Mouse (Mus musculus) left cerebral cortex, adult 9 months (tissue): ENCODE data around the gene Nit1.

Experiments used
- DNase-seq, 2 experiments: peaks; one replicate each; pipeline ENCODE4 v3.0.0; 2022; ENCODE audit warnings: low spot score in 2 of 2

Gene Nit1

DNA sequence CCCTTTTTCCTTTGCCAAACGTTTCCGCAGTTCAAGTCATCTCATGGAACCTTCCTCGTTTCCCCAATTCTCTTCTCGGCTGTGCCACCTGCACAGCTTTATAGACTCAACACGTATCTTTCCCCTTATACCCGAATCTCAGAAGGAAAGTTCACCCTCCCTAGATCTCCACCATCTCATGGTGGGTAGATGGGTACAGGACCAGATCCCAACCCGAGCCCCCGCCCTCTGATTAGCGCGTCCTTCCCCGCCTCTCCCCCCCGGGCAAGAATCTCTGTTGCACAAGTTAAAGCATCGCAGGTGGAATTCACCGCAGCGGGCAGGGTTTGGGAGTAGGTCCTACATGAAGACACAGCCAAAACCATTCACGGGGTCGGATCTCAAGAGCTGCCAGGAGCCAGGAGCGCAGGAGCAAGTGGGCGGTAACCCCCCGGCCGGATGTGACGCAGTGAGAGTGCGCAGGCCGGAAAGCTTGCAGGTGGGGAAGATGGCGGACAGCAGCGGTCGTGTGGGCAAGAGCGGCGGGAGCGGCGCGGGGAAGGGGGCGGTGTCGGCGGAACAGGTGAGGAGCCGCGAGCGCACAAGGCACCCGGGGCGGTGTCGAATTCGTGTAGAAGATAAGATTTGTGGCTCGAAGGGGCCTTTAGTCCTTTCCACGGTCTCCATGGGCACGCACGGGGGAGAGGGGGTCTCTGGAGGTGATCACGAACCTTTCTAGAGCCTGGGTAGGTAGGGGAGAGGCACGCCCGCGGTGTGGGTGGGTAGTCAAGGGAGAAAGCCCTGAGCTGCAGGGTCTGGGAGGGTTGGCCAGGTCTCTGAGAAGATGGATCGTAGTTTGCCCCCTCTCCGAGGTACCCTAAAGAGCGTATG, at the start of gene Nit1, which contains the start of gene Pfdn2:
Nit1 (minus strand) TSS at position 422 of the 870 bp plus-strand sequence.
Pfdn2 (plus strand) TSS at position 446 of the 870 bp plus-strand sequence.
- DNase-seq, result peak in 1 of 2 experiments; percentile 89

DNA sequence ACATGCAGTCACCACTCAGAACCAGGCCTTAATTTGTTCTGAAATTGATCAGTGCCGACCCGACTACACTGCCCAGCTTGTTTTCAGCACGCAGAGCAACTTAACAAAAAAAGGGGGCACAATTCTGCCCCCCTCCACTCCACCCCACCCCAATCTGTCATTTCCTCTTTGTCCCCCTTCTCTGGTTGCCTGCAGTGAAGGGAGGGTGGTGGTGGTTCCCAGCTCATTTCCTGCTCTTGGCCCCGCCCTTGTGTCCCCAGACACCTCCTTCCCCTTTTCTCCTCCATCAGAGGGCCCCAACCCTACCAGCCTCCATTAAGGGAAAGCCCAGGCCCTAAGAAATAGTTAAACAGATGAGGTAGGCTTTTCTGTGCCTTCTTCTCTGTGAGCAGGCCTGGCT, 44.7 kb upstream of the Nit1 start:
- DNase-seq, result no peak

DNA sequence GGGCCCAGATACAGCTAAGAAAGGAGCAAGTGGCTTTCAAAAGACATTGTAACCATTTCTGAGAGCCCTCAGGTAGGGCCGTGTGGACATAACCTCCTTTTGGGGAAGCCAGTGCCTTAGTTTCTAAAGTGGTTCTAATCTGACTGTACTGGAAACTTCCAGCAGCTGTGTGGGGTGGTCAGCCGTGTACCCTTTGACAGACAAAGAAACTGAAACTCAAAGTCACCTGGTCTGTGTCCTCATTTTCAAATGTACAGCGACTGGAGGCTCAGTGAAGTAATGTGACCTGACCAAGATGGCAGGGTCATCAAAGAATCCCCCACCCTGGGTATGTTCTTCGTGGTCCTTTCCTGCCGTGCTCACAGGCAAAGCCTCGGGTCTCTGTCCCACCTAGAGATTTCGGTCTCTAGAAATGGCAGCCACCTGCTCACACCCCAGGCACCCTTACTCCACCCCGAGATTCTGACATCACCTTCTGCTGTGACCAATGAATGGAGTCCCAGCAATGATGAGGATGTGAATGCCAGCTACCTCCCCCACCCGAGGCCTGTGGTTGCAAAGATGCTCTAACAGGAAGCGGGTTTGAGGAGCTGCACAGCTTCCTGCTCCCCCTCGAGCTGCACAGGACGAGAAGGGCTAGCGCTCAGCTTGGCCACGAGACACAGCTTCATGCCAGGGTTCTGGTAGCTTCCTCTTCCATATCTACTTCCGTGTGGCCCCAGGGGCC, 43.1 kb upstream of the Nit1 start, which contains the start of gene Arhgap30:
Arhgap30 (plus strand) TSS at position 579 of the 727 bp plus-strand sequence.
- DNase-seq, result peak; percentile 27 to 36

DNA sequence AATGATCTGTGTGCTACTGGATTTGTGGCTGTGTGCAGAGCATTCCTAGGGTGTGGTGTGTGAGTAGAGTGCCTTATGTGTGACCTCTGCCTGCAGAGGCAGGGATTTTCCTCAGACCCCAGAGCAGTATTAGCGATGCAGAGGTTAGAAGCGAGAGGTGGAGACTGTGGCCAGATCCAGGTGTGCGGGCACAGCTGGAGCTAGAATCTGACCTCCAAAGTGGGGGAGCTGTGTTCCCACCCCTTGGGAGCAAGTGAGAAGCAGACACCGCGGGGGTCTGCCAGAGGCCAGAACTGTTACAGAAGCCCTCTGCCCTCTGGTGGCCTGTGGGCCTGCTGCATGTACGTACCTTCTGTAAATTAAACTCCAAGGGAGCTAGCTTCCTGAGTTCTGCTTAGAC, 41.7 kb upstream of the Nit1 start:
- no peak for DNase-seq

DNA sequence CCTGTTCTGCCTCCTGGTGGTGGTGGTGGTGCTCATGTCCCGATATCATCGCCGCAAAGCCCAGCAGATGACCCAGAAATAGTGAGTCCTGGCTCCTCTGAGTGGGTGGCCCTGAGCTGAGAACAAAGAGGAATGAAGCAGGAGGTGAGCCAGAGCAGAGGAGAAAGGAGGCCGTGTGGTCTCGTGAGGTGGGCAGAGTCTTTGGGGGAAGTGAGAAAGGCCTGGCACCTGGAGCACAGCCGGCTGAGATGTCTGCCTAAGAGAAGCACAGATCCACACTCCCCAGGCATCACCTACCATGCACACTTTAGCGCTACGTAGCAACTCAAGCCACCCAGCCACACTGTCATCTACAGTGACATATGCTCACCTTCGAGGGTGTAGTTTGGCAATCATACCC, 39.7 kb upstream of the Nit1 start:
- no peak for DNase-seq

DNA sequence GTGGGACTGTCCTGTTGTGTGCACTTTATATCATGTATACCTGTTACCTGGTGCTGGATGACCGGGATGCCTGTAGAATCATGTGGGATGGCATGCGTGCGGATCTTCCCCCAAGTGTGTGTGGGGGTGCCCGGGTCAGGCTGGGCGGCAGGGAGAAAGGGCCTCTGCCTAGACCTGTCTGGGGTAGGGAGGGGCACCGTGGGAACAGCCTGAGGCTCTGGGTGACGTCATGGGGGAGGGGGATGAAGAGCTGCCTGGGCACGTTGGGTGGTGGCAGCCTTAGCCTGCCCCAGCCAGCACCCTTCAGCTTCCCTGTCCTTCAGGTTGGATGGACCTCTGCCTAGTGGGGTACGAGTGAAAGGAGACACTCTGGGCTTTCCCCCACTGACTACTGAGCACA, 38.9 kb upstream of the Nit1 start:
- no peak for DNase-seq

DNA sequence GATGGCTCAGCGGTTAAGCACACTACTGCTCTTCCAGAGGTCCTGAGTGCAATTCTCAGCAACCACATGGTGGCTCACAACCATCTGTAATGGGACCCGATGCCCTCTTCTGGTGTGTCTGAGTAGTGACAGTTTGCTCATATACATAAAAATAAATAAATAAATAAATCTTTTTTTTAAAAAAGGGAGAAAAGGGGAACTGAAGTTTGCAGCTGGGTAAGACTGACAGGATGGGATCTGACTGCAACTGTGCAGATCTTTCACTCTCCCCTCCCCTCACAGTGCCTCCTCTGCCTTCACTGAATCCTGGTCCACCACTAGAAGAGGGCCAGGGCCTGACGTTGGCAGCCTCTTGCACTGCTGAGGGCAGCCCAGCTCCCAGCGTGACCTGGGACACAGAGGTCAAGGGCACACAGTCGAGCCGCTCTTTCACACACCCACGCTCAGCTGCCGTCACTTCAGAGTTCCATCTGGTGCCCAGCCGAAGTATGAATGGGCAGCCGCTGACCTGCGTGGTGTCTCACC, 36.7 kb upstream of the Nit1 start:
- no peak for DNase-seq

DNA sequence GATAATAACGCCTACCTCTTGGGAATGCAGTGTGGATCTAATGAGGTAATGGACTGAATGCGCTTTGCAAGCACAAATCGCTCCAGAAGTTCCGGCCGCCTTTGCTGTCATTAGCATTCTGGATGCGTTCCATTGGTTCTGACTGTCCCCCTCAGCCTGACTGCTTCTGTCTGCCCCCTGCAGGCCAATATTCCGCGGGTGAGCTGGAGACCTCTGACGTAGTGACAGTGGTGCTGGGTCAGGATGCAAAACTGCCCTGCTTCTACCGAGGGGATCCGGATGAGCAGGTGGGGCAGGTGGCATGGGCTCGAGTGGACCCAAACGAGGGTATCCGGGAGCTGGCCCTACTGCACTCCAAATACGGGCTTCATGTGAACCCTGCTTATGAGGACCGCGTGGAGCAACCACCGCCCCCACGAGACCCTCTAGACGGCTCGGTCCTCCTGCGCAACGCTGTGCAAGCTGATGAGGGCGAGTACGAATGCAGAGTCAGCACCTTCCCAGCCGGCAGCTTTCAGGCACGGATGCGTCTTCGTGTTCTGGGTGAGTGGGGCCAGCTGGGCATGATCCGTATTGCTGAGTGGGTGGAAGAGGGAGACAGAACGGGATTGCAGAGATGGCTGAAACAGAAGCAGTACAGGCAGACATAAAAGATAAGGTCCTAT, 34.6 kb upstream of the Nit1 start:
- DNase-seq, result peak in 1 of 2 experiments; percentile 80

DNA sequence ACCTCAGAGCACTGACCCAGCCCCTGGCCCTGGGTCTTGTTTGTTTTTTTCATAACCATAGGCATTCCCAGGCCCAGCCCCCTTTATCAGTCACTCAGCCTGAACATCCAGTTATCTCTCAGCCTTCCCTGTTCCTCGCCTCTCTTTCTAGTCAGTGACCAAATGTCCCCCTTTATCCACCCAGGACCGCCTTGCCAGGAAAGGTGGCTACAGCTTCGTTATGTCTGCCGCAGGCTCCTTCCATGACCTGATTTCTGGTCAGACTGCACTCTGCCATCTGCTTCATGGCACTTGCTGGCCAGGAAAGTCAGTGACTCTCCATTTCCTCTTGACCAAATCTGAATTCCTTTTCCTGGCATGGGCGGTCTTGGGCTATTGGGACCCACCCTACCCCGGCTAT, 32.9 kb upstream of the Nit1 start:
- no peak for DNase-seq

DNA sequence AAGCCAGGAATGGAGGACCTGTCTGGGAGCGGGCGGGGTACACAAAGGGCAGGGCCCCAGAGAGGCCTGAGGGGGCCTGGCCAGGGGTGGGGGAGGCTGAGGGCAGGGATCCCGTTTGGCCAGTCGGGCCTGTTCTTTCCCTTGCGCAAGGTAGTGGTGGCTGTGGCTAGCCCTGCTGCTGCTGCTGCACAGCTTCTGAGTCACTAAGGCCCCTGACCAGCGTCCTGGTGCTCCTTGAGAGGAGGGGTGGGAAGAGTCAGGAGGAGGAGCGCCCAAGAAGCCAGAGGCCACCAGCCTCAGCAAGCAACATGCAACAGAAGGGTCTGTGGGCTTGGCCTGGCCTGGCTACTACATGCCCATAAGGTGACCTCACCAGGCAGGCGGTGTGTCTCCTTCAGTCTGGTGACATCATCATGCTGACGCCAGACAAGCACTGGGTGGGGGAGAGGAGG, 30.2 kb upstream of the Nit1 start:
- no peak for DNase-seq

DNA sequence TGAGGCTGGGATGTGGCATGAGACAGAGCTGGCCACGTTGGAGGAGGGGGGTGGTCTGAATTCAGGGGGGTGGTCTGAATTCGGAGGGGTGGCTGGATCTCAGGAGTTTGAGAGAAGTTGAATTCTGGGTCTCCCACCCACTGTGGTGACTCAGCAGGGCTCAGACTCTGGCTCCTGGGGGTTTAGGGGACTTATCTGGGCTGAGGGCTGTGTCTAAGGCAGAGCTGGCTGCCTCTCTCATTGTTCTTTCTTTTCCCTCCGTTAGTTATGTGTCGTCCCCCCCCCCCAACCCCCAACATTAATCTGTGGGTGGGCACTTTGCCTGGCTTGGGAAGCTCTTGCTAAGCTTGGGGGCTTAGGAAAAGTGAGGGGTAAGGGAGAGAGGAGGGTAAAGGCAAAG, 28.5 kb upstream of the Nit1 start:
- no peak for DNase-seq

DNA sequence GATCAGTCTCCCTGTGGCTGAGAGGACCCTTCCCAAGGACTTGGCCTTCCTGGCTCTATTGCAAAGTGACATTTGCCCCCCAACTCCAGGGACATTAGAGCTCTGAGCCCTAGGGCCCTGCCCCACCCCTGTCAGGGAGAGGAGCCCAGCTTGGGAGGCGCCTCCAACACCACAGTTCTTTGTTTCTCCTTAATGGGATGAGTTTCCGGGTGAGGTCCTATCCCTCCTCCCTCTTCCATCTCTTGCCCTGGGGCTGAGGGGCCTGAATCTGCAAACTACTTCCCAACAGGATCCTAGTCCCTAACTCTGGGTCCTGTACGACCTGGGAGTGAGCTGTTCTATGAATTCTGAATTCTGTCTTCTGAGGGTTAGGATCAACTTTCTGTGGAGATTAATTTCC, 27.4 kb upstream of the Nit1 start:
- DNase-seq, result no peak

DNA sequence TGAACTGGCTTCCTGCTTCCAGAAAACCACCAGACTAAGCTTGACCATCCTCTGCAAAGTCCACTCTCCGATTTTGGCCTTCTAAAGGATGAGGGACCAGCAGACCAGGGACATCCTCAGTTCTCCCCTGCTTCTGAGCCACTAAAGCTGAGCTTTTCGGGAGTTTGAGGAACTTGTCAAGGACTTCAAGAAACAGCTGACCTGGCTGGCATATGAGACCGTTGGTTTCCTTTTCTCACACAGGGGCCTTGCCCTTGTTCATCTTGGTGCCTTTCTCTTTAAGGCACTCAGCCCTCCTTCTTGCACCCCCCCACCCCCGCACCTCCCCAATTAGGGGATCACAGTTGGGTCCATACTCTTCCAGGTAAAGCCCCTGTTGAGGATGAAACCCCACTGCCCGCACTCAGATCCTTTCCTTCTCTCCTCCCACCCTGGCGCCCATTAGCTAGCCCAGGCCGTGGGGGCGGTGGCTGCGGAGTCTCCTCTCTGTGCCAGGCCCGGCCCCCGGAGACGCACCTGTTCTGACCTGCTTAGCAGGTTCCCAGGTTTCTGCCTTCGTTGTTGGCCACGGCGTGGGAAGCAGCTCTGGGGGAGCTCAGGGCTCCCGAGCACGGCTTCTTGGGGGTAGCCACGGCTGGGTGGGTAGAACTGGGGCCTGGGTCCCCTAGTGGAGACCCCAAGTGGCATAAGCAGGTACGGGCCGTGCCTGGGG, 24.6 kb upstream of the Nit1 start, which contains the start of gene Nectin4:
Nectin4 (plus strand) TSS at position 255 of the 712 bp plus-strand sequence.
- DNase-seq, result no peak

DNA sequence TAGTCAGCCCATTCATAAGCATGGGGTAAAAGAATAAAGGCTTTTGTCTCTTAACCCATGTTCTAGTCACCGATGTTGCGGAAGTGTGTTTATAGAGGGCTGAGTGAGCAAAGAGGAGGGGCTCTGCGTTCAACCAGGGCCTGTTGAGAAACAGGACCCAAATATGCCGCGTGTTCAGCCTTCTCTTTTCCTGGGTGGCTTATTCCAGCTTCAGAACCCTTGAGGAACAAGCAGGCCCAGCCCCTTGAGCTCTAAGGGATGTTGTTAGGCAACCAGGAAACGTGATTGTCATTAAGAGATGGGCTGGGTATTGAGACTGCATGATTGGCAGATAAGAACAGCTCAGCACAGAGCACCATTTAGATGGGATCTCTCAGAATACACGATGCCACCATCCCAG, 20.5 kb upstream of the Nit1 start:
- DNase-seq, result no peak

DNA sequence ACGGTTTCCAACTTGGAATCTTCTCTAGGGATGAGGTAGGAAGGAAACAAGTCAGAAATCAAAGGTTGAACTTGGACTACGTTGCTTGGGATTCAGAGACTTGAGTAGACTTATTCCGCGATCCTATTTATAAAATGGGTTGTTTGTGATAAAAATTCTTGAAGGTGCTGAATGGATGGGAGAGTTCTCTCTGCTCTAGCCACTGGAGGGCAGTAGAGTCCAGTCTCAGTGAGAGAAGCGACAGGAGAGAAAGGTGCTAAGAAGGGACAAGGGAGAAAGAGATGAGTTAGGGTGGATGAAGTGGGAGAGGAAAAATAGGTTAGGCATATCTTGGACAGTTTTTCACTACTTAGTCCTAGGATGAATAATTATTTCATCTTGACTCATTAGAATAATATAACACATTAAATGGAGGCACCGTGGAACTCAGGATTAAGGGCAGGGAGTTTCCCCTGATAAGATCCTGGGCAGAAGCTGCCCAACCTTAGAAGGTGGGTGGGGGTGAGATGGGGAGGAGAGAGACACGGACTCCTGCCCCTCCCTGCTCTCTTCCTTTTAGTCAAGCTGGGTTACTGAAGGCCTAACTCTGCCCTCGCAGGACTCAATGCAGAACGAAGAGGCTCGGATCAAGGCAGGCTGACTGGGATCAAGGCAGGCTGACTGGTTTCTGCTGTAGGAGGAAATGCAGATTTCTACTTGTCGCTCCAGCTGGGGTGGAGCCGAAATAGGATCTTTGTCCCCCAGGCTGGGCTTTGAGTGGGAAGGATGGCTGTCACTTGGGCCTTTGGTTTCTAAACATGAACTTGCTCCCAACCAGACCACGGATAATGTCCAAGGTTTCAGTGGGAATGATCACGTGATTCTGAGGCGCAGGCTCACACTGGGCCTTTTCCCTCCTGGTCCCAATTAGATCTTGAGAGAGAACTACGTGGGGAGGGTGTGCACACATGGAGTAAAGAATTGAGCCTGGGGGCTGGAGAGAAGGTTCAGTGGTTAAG, 16.0 kb upstream of the Nit1 start:
- peak; percentile 51 to 77 for DNase-seq

DNA sequence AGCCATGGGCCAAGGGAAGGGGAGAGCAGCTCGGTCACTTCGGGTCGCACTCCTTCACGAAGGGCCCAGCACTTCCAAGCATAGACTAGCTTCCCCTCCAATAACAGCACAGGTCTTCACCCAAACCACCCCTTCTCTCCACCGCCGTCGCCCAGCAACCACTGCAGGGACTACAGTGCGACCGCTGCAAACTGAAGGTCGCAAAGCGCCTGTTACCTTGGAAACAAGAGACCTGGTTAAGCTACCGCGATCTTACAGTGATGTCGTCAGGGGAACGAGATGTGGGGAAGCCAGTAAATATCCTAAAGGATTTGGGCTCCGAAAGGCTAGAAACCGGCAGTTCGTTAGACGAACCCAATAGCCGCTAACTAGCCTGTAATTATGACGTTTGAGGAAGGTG, 15.2 kb upstream of the Nit1 start, which contains the start of gene Klhdc9:
Klhdc9 (minus strand) TSS at position 143 of the 400 bp plus-strand sequence.
- DNase-seq, result peak; percentile 92 to 94

DNA sequence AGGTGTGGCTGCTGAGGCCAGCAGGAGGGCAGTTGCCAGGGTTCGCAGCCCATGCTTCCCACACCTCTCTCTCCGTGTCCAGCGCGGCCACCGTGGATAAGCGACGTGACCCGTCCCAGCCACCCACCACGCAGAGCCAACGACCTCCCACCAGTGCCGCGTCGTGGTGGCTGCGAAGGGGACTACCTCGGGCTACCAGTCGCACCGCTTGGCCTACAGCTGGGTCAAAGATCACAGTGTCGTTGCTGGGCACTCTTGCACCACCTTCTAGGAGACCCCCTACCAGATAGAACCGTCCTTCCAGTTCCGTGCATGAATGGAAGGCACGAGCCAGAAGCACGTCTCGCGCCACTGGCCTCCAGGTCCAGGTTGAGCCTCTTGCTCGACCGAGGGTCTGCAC, 14.8 kb upstream of the Nit1 start:
- no peak for DNase-seq

DNA sequence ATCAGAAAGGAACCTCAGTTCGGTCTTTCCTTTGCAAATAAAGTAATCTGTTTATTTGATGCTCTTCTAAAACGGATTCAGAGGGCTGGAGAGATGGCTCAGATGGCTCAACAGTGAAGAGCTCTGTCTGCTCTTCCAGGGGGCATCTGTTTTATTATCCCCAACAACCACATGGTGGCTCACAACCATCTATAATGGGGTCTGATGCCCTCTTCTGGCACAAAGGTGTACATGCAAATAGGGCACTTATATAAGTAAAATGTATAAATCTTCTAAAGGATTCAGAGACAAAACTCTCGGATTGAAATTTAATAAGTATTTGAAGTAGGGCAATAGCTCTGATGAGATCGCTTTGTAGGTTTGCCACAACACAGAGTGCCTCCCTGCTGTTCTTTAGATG, 13.0 kb upstream of the Nit1 start:
- peak in 1 of 2 experiments; percentile 45 for DNase-seq

DNA sequence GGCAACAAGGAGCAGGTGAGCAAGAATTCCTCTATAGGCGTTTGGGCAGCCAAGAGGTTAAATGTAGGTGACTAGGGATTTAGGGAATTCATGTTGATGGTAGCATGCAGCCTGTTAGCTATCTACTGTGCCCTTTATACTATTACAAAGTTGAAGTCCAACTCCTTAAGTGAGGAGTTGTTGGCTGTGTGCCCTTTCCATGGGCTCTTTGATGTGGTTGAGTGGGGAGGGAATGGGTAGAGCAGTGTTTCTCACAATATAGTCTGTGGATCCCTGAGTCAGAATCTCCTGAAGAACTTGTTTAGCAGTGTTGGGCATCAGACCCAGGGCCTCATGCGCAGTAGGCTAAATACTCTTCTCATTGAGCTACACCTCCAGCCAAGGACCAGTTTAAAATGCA, 11.4 kb upstream of the Nit1 start:
- no peak for DNase-seq

DNA sequence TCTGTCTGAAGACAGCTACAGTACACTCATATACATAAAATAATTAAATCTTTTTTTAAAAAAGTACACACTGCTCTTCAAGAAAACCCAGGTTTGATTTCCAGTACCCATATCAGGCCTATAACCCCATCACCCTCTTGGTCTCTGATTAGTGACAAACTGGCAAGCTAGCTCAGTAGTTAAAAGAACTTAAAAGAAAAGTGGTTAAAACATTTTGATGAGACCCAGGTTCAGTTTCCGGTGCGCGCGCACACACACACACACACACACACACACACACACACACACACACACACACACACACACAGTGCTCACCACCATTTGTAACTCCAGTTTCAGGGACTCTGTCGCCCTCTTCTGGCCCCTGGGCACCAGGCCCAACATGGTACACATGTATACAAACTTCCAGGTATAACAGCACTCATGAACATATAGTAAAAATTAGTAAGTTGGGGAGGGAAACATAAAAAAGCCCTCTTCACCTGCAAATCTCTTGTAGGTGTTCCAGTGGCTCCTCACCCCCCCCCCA, 10.4 kb upstream of the Nit1 start:
- DNase-seq, result no peak
